Mouse (Mus musculus) midbrain, embryonic 13.5 days (tissue): Measurements from ENCODE around the gene Hspb9. TPM values are rescaled to one million over a fixed set of nuclear protein-coding genes. Genes with fewer than 3 reads are reported as not detected.

Experiments
- ATAC-seq: fragments of 200-750 bp; cut with Nextera tagmentation; 2 replicates; pipeline ENCODE4 v1.8.0; 2017; ENCODE audit warnings: mild to moderate bottlenecking, moderate TSS enrichment, moderate library complexity
- H3K27ac ChIP-seq: fragments of 300-500 bp; sonication (generic); 2 replicates; pipeline ENCODE4 v1.5.1; 2015; ENCODE audit warnings: inconsistent platforms, mild to moderate bottlenecking, moderate library complexity
- H3K27me3 ChIP-seq: fragments of 300-500 bp; sonication (generic); 2 replicates; pipeline ENCODE4 v1.6.1; 2015; ENCODE audit warnings: mild to moderate bottlenecking, inconsistent platforms
- H3K36me3 ChIP-seq: fragments of 300-500 bp; sonication (generic); 2 replicates; pipeline ENCODE4 v1.6.1; 2015; ENCODE audit warnings: mild to moderate bottlenecking, inconsistent platforms
- H3K4me1 ChIP-seq: fragments of 300-500 bp; sonication (generic); replicated peaks from 2 replicates; pipeline ENCODE4 v1.6.1; 2015; ENCODE audit warnings: inconsistent platforms
- H3K4me2 ChIP-seq: fragments of 300-500 bp; sonication (generic); replicated peaks from 2 replicates; pipeline ENCODE4 v1.6.1; 2015; ENCODE audit warnings: moderate library complexity, mild to moderate bottlenecking, inconsistent platforms
- H3K4me3 ChIP-seq: fragments of 300-500 bp; sonication (generic); replicated peaks from 2 replicates; pipeline ENCODE4 v1.5.1; 2015; ENCODE audit warnings: mild to moderate bottlenecking, inconsistent platforms
- H3K9ac ChIP-seq: fragments of 300-500 bp; sonication (generic); replicated peaks from 2 replicates; pipeline ENCODE4 v1.6.1; 2015; ENCODE audit warnings: mild to moderate bottlenecking, inconsistent platforms
- H3K9me3 ChIP-seq: fragments of 300-500 bp; sonication (generic); 2 replicates; pipeline ENCODE4 v1.6.1; 2016; ENCODE audit warnings: mild to moderate bottlenecking, inconsistent platforms
- WGBS: fragments of 180-500 bp; shearing (Covaris S2); methylation state at CpG from one replicate; pipeline ENCODE4 v1.1.7; 2015; 5-methylcytosine and 5-hydroxymethylcytosine counted together
- polyA plus RNA-seq: library from polyadenylated mRNA; unstranded; fragments of >200 nt; fragmentation: Nextera tagmentation; extraction: Ambion mirVana; gene quantifications from 2 replicates; pipeline ENCODE4 v1.2.1, GENCODE M21; 2015

Gene Hspb9
- polyA plus RNA-seq, 1 experiment from 2014 or later, result 0.26 TPM

DNA sequence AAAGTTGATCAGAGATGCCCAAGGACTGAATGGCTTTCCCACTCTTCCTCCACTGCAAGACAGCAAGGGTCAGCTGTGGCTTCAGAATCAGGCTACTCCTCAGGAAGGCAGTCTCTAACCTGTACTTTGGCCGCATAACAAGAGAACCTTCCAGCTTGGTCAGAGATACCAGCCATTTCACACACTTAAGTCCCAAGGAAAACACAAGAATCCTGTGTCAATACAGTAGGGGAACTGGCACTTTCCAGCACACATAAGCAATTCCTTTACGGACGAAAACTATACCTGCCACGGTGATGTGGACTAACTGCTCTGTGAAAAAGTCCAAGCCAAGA lies 23.1 kb downstream of the Hspb9 start:
- WGBS, result 88% methylated on average over 4 of the region's 4 CpGs
- H3K9ac ChIP-seq, result peak overlapping the region; percentile 92
- no peak for ATAC-seq

GRCm38 (mm10) chr11:100737105-100737733 lies 23.6 kb downstream of the Hspb9 start:
- 3% methylated on average over 13 of the region's 13 CpGs for whole genome bisulfite sequencing

More for the DNA sequence above, 23.1 kb downstream of the Hspb9 start:
- Histone ChIP-seq H3K4me2 (peak overlapping the region; percentile 87), H3K27me3 (0 out of 2 replicates have a peak, but pooled peaks cover 4% of the 10 kb centered on the region), H3K27ac (no peak overlapping the region), H3K36me3 (peaks cover 19% of the 10 kb centered on the region), H3K9me3 (no peaks in the 10 kb centered on the region), H3K4me3 (peak overlapping the region; percentile 84), H3K4me1 (peaks cover 27% of the 10 kb centered on the region)

GRCm38 (mm10) chr11:100738066-100738604 lies 24.5 kb downstream of the Hspb9 start, which contains the start of gene Rab5c:
Gene Rab5c, minus strand, starts transcription at chr11:100738215.
- under 1% methylated on average over 39 of the region's 39 CpGs for WGBS
- Histone ChIP-seq H3K9me3 (no peaks in the 10 kb centered on the region), H3K4me3 (peak within 1 kb of the TSS; percentile 84), H3K36me3 (peaks cover 15% of the 10 kb centered on the region), H3K4me2 (peak within 1 kb of the TSS; percentile 87), H3K4me1 (peaks cover 27% of the 10 kb centered on the region), H3K27me3 (0 out of 2 replicates have a peak, but pooled peaks cover 4% of the 10 kb centered on the region), H3K27ac (peak within 1 kb of the TSS; percentile 84), H3K9ac (peak within 1 kb of the TSS; percentile 92)
- ATAC-seq, result peak; percentile 100

More at GRCm38 (mm10) chr11:100737105-100737733, 23.6 kb downstream of the Hspb9 start:
- Histone ChIP-seq H3K4me1 (peaks cover 27% of the 10 kb centered on the region), H3K4me3 (peak overlapping the region; percentile 84), H3K9me3 (no peaks in the 10 kb centered on the region), H3K4me2 (peak overlapping the region; percentile 87), H3K9ac (peak overlapping the region; percentile 92), H3K27ac (no peak overlapping the region), H3K27me3 (0 out of 2 replicates have a peak, but pooled peaks cover 4% of the 10 kb centered on the region), H3K36me3 (peaks cover 21% of the 10 kb centered on the region)
- ATAC-seq, result no peak

- Histone ChIP-seq H3K4me1 (peaks cover 27% of the 10 kb centered on the region), H3K27me3 (0 out of 2 replicates have a peak, but pooled peaks cover 4% of the 10 kb centered on the region), H3K36me3 (peaks cover 16% of the 10 kb centered on the region), H3K4me3 (peak overlapping the region; percentile 84), H3K9ac (peak overlapping the region; percentile 68), H3K4me2 (peak overlapping the region; percentile 59), H3K9me3 (no peaks in the 10 kb centered on the region), H3K27ac (peak overlapping the region; percentile 84; the same call in 1 of the 2 replicates)
- 0 out of 2 replicates have a peak, but pooled peaks have one; percentile 13 for ATAC-seq
- whole genome bisulfite sequencing, result 16% methylated on average over 5 of the region's 5 CpGs
Measured at GRCm38 (mm10) chr11:100738749-100739148, 25.1 kb downstream of the Hspb9 start.

DNA sequence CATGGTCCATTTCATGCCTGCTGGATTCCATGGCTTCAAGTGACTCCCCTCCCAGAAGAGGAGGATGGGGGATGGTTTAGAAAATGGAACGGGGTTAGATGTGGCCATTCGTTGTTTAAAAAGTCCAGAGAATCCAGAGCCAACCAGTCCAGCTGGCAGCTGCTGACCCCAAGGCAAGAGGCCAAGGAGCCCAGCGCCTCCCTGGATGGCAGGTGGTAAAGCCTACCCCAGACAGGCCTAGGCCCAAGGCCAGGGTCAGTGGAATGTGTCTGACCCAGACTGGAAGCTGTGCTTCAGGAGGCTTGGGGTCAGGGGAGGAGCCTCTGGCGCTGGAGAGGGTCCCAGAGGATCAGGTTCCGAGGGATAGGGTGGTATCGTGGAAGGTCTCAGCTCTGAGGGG lies 27.7 kb downstream of the Hspb9 start:
- no peak overlapping the region for H3K27ac ChIP-seq
- no peak for ATAC-seq
- H3K4me1 ChIP-seq, result peaks cover 18% of the 10 kb centered on the region
- H3K9me3 ChIP-seq, result no peaks in the 10 kb centered on the region
- H3K36me3 ChIP-seq, result peaks cover 32% of the 10 kb centered on the region
- no peak overlapping the region for H3K4me3 ChIP-seq
- no peak overlapping the region for H3K9ac ChIP-seq
- H3K4me2 ChIP-seq, result no peak overlapping the region
- 77% methylated on average over 6 of the region's 6 CpGs for WGBS
- 0 out of 2 replicates have a peak, but pooled peaks cover 4% of the 10 kb centered on the region for H3K27me3 ChIP-seq

DNA sequence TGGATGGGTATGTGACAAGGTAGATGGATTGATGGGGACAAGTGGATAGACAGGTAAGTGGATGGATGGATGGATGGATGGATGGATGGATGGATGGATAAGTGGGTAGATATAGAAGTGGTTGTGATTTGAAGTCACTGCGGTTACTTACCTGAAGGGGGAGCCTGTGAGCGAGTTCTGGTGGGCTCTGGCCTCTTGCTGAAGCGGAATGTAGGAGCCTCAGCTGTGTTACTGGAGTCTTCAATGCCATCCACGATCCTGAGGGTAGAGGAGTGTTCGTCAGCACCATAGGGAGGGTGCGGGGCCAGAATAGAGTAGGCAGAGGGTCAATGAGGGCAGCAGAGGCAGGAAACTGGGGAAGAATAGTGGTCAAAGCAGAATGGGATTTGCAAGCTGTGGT lies 31.4 kb downstream of the Hspb9 start:
- WGBS, result 19% methylated on average over 6 of the region's 6 CpGs
- no peak overlapping the region for H3K4me2 ChIP-seq
- peak; percentile 67; the same call in 1 of the 2 replicates for ATAC-seq
- no peak overlapping the region for H3K9ac ChIP-seq
- peaks cover 42% of the 10 kb centered on the region for H3K36me3 ChIP-seq
- peaks cover 14% of the 10 kb centered on the region for H3K27me3 ChIP-seq
- H3K4me3 ChIP-seq, result no peak overlapping the region
- H3K4me1 ChIP-seq, result no peaks in the 10 kb centered on the region
- H3K9me3 ChIP-seq, result no peaks in the 10 kb centered on the region
- no peak overlapping the region for H3K27ac ChIP-seq

DNA sequence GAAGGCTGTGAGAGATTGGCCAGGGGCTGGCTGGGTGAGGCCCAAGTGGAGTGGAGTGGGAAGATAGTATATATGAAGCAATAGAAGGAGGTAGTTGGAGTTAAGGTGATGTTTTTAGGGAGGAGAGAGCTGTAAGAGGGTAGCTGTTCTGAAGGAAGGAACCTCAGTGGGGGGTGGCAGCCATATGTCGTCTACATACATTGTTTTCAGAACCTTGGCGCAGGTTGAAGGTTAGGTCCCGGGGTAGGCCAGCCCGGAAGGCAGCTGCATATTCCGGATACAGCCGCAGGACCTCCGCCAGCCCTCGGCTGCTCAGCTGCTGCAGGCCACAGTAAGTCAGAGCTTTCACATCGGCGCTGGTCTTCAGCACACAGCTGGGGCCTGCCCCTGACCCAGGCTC lies 32.9 kb downstream of the Hspb9 start:
- H3K9ac ChIP-seq, result no peak overlapping the region
- no peaks in the 10 kb centered on the region for H3K9me3 ChIP-seq
- peaks cover 48% of the 10 kb centered on the region for H3K36me3 ChIP-seq
- H3K4me3 ChIP-seq, result no peak overlapping the region
- peaks cover 10% of the 10 kb centered on the region for H3K27me3 ChIP-seq
- no peak overlapping the region for H3K27ac ChIP-seq
- H3K4me1 ChIP-seq, result no peaks in the 10 kb centered on the region
- H3K4me2 ChIP-seq, result no peak overlapping the region
- no peak for ATAC-seq
- 86% methylated on average over 10 of the region's 10 CpGs for WGBS

- H3K27ac ChIP-seq, result no peak overlapping the region
- ATAC-seq, result no peak
- 79% methylated on average over 5 of the region's 5 CpGs for WGBS
- H3K27me3 ChIP-seq, result peaks cover 10% of the 10 kb centered on the region
- no peak overlapping the region for H3K4me3 ChIP-seq
- H3K9me3 ChIP-seq, result no peaks in the 10 kb centered on the region
- H3K36me3 ChIP-seq, result peaks cover 50% of the 10 kb centered on the region
- no peak overlapping the region for H3K9ac ChIP-seq
- no peak overlapping the region for H3K4me2 ChIP-seq
- no peaks in the 10 kb centered on the region for H3K4me1 ChIP-seq
Measured at GRCm38 (mm10) chr11:100747114-100747513, 33.5 kb downstream of the Hspb9 start.

GRCm38 (mm10) chr11:100748620-100749019 lies 35.0 kb downstream of the Hspb9 start:
- H3K9ac ChIP-seq, result no peak overlapping the region
- no peaks in the 10 kb centered on the region for H3K4me1 ChIP-seq
- H3K36me3 ChIP-seq, result peaks cover 46% of the 10 kb centered on the region
- no peak overlapping the region for H3K4me2 ChIP-seq
- WGBS, result 95% methylated on average over 4 of the region's 4 CpGs
- no peak overlapping the region for H3K4me3 ChIP-seq
- H3K9me3 ChIP-seq, result no peaks in the 10 kb centered on the region
- H3K27ac ChIP-seq, result no peak overlapping the region
- peaks cover 10% of the 10 kb centered on the region for H3K27me3 ChIP-seq
- ATAC-seq, result no peak

- ATAC-seq, result no peak
- Histone ChIP-seq H3K27ac (no peak overlapping the region), H3K4me1 (no peaks in the 10 kb centered on the region), H3K27me3 (peaks cover 10% of the 10 kb centered on the region), H3K4me3 (no peak overlapping the region), H3K9ac (no peak overlapping the region), H3K36me3 (peaks cover 46% of the 10 kb centered on the region), H3K9me3 (no peaks in the 10 kb centered on the region), H3K4me2 (no peak overlapping the region)
- 52% methylated on average over 25 of the region's 25 CpGs for WGBS
Measured at GRCm38 (mm10) chr11:100749469-100749868, 35.8 kb downstream of the Hspb9 start.

DNA sequence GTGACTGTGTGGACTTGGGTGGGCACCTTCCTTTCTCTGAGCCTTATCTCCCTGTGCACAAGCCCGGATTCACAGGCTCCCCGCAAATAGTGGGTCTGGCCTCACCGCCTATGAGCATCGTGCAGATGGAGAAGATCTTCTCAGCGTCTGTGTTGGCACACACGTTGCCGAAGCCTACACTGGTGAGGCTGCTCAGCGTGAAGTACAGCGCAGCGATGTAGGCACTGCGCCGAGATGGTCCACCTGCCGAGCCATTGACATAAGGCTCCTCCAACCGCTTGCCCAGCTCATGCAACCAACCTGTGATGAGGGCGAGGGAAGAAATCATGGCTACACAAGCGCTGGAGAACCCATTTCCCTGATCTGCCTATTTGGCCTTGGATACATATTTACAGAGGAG lies 36.5 kb downstream of the Hspb9 start:
- Histone ChIP-seq H3K4me1 (no peaks in the 10 kb centered on the region), H3K36me3 (peaks cover 52% of the 10 kb centered on the region), H3K9me3 (no peaks in the 10 kb centered on the region), H3K27ac (no peak overlapping the region), H3K9ac (no peak overlapping the region), H3K4me2 (no peak overlapping the region), H3K4me3 (no peak overlapping the region), H3K27me3 (peaks cover 10% of the 10 kb centered on the region)
- WGBS, result 92% methylated on average over 16 of the region's 16 CpGs
- no peak for ATAC-seq

- no peaks in the 10 kb centered on the region for H3K9me3 ChIP-seq
- H3K36me3 ChIP-seq, result peaks cover 54% of the 10 kb centered on the region
- H3K9ac ChIP-seq, result no peak overlapping the region
- H3K4me3 ChIP-seq, result no peak overlapping the region
- H3K4me2 ChIP-seq, result no peak overlapping the region
- no peak overlapping the region for H3K27ac ChIP-seq
- peaks cover 10% of the 10 kb centered on the region for H3K27me3 ChIP-seq
- no peaks in the 10 kb centered on the region for H3K4me1 ChIP-seq
- 50% methylated on average over 10 of the region's 10 CpGs for WGBS
- no peak for ATAC-seq
Measured at GRCm38 (mm10) chr11:100752294-100752693, 38.6 kb downstream of the Hspb9 start.
